Mouse (Mus musculus): ENCODE measurements around the gene Doc2g.
A peak's percentile ranks its signal among the peaks of the same experiment; 100 is the strongest.
"Not testable (repeated sequence)": the region's sequence is repeated elsewhere in the genome, so short reads cannot be mapped to it uniquely, and the experiment has no call there.

The Doc2g gene

DNA sequence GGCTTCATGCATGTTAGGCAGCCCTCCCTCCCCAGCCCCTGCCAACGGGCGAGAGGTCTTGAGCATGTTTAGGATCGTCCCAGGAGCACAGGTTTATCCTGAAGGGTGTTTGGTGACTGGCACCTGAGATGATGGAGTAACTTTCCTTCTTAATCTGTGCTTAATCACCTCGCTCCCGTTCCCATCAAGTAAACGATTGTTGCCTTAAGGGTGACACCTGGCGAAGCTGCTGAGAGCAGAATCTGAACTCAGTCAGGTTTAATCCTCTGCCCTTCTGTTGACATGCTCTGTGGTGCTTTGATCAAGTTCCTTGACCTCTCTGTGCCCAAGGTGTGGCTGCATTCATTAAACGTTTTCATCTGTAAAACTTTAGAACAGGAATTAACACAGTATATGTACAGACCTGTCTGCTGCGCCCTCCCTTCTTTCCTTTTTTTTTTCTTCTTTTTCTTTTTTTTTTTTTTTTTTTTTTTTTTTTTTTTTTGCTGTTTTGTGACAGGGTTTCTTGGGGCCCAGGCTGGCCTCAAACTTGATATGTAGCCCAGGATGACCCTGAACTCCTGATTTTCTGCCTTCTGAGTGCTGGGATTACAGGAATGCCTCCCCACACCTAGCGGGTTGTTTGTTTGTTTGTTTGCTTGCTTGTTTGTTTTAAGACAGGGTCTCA, 14.9 kb downstream of the Doc2g start:
- DNase-seq (ENCODE audit: low read depth) = no peak

GRCm38 (mm10) chr19:4018743-4019583, 15.8 kb downstream of the Doc2g start:
- peak; percentile 74 for DNase-seq (ENCODE audit: low read depth)

DNA sequence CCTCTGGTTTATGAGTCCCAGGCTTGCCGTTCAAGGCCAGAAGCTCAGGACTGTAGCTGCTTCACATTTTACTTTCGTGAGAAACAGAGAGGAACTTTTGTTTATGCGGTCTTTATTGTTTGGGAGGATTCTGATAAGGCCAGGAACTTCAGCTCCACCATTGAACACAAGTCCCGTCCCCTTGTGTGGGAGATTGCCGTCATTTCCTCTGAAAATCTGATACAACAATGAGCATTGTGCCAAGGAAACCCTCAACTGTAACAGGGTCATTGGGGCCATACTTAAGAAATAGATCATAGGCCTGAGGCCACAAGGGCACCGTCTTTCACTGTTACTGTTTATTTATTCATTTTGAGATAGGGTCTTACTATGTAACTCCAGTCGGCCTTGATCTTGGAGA, 20.1 kb downstream of the Doc2g start:
- no peak for DNase-seq (ENCODE audit: low read depth)

DNA sequence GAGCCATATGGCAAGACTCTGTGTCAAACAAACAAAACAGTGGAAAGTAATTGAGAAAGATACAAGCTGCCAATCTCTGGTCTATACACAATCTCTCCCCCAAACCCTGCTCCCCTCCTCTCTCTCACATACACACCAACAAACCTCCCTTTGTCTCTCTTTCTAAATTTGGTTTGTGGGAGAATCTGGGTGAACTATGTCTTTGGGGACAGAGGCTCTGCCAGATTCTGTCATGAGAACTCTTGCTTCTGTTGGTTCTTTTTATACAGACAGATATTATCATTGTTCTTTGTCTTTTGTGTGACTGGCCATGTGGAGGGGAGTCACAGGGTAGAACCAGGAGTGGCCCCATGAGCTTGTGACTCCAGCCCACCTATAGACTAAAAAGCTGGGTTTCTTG, 24.5 kb downstream of the Doc2g start:
- no peak for DNase-seq (ENCODE audit: low read depth)

GRCm38 (mm10) chr19:4032668-4033067, 29.6 kb downstream of the Doc2g start:
- DNase-seq (ENCODE audit: low read depth) = no peak

DNA sequence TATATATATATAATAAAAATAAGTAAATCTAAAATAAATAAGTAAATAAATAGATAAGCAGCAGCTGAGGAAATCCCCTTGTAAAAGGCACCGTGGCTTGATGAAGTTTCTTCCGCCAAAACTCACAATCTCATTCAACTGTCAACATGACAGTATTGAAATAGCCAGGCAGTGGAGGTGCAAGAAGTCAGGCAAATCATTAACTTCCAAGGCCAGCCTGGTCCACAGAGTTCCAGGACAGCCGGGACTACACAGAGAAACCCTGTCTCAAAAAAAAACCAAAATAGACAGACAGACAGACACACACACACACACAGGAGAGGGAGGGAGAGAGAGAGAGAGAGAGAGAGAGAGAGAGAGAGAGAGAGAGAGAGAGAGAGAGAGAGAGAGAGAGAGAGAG, 30.2 kb downstream of the Doc2g start:
- no peak for DNase-seq (ENCODE audit: low read depth)

DNA sequence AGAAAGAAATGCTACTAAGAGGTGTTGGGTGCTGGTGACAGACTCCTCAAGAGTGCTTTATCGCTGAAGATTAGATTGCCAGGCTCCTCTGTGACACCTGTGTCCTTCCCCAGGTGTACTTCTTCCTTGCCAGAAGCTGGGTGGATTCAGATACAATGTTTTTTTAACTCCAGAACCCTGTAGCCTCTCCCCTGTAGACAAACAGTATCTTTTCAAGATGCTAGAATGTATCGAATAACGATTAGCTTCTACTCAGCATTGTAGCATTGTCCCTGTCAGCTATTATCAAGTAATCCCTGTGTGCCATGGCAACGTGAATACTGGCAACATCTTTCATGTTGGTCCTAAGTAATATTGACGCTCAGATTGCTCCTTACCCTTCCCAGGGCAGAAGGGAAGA, 30.6 kb downstream of the Doc2g start:
- DNase-seq (ENCODE audit: low read depth) = no peak

GRCm38 (mm10) chr19:4036327-4037045, 33.4 kb downstream of the Doc2g start:
- no peak for DNase-seq (ENCODE audit: low read depth)

DNA sequence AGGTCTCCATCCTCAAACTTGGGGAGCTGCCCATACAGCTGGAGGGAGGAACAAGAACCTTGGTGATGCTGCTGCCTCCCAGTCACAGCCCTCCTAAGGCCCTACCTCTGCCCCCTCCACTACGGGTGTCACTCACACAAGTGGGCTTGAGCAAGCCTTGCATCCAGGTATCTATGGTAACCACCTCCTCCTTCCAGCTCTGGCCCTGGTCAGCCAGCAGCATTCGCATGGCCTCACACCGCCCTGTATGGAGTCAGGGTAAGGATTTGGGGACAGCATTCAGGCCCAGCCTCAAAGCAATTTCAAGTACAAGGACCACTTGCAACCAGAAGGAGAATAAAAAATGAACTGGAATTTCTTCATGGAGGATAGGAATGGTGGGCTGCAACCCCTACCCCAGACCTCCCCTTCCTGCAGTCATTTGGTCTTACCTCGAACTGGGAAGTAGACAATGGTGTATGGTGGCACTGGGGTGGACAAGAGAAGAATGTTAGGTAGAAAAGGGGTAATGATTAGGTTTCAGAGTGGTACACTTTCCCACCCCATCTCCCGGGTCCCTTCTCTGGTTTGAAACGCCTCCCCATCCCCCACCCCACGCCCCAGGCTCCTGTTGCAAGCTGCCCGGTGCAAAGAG, 34.2 kb downstream of the Doc2g start:
- not testable (repeated sequence) for DNase-seq (ENCODE audit: low read depth)

DNA sequence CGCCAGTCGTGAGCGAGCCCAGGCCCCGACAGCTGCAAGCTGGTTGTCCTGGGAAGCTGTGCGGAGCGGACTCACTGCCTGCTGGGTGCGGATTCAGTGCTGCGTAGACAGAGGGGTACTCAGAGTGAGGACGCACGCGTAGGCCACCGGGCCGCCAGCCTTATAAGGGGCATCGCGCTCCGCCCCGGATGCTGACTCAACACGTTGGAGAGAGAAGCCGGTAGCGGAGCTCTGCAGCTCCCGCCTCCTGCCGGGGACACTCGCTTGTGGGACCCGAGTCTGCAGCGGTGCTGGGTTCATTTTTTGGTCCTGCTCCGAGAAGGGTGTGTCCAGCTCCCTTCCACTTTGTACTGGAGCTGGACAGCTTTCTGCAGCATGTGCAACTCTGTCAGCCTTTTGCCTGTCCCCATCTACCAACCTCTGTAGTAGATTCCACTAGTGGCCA, 34.7 kb downstream of the Doc2g start, which contains the start of gene Gstp1:
TSS of gene Gstp1 (minus strand) at position 198 of the 445 bp plus-strand sequence.
- DNase-seq (ENCODE audit: low read depth) = peak; percentile 92

- not testable (repeated sequence) for DNase-seq (ENCODE audit: low read depth)
These were observed 37.8 kb downstream of the Doc2g start for GRCm38 (mm10) chr19:4040941-4041340.

DNA sequence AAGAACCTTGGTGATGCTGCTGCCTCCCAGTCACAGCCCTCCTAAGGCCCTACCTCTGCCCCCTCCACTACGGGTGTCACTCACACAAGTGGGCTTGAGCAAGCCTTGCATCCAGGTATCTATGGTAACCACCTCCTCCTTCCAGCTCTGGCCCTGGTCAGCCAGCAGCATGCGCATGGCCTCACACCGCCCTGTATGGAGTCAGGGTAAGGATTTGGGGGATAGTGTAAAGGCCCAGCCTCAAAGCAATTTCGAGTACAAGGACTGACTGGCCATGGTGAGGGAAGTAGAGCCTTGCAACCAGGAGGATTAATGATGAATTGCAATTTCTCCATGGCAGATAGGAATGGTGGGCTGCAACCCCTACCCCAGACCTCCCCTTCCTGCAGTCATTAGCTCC, 38.4 kb downstream of the Doc2g start:
- not testable (repeated sequence) for DNase-seq (ENCODE audit: low read depth)

DNA sequence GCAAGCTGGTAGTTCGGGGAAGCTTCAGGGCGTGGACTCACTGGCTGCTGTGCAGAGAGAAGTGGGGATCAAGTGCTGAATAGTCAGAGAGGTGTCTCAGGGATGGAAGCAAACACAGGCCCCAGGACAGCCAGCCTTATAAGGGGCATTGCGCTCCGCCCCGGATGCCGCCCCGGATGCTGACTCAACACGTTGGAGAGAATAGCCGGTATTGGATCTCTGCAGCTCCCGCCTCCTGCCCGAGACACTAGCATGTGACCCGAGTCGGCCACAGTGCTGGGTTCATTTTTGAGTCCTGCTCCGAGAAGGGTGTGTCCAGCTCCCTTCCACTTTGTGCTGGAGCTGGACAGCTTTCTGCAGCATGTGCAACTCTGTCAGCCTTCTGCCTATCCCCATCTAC, 39.0 kb downstream of the Doc2g start:
- no peak for DNase-seq (ENCODE audit: low read depth)

- DNase-seq (ENCODE audit: low read depth) = not testable (repeated sequence)
These were observed 41.0 kb downstream of the Doc2g start for GRCm38 (mm10) chr19:4044109-4044508.

DNA sequence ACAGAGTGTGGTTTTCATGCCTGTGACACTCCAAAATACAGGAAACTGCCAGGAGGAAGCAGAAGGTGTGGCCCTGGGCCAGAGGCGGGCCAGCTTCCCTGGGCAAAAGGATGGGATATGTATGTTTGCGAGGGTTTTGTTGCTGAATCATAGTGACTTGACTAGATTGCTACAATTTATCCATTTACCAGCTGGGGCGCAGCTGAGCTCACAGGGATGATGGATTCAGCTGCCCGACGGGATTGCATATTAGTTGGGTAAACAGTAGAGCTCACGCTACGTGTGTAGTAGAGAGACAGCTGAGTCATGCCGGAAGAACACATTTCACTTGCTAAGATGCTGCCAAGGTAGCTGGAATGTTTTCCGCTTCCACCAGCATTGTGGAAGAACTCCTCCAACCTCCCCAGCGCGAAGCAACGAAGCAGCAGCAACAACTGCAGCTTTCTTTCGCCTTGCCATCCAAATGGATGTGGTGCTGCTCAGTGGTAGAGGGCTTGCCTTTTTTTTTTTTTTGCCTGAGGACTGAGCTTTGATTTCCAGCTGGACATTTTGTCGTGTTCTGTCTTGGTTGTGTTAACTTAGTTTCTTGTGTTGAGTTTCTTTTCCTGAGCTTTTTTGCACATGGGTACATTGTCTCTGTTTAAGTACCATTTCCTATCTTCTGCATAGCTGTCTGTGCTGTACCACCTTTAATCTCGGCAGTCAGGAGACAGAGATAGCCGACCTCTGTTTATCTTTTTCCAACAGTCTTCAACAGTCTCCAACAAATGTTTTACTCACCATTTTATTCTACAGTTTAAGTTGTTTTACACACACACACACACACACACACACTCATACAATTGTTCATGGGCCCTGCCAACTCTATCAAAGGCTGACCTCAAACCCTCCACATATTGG, 43.1 kb downstream of the Doc2g start, which contains the start of gene Gstp2:
TSS of gene Gstp2 (minus strand) at position 58 of the 900 bp plus-strand sequence.
- DNase-seq (ENCODE audit: low read depth) = no peak

DNA sequence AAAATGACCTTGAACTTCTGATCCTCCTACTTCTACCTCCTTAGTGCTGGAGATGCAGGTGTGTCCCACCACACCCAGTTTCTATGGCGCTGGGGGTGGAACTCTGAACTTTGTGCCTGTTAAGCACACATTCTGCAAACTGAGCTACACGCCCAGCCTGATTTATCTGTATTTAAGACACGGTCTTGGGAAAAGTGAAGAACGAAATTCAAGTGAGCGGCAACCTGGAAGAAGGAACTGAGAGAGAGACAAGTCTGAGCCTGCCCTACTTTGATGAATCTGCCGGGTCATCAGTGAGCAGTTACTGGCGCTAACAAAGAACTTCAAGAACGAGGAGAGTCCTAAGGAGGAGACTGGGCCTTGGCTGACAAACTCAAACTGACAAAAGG, 43.7 kb downstream of the Doc2g start:
- peak; percentile 63 for DNase-seq (ENCODE audit: low read depth)

DNA sequence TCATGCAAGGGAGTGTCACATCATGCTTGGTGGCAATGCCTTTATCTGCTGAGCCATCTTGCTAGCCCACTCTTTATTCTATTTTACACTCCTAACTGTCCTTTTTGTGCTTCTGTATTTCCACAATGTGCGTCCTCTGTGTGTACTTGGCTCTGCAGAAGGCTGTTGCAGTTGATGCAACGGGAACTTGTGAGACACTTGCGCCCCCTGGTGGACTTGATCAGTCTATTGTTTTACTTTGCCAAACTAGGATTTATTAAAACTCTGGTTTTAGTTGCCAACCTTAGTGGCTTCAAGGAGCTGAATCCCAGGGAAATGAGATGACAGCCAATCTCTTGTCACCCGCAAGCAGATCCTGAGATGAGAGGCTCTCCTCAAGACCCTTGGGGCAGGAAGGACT, 44.7 kb downstream of the Doc2g start:
- peak; percentile 80 for DNase-seq (ENCODE audit: low read depth)

- not testable (repeated sequence) for DNase-seq (ENCODE audit: low read depth)
These were observed 46.0 kb downstream of the Doc2g start for GRCm38 (mm10) chr19:4049069-4049468.

- DNase-seq (ENCODE audit: low read depth) = no peak
These were observed 47.9 kb downstream of the Doc2g start for GRCm38 (mm10) chr19:4051016-4051415.

DNA sequence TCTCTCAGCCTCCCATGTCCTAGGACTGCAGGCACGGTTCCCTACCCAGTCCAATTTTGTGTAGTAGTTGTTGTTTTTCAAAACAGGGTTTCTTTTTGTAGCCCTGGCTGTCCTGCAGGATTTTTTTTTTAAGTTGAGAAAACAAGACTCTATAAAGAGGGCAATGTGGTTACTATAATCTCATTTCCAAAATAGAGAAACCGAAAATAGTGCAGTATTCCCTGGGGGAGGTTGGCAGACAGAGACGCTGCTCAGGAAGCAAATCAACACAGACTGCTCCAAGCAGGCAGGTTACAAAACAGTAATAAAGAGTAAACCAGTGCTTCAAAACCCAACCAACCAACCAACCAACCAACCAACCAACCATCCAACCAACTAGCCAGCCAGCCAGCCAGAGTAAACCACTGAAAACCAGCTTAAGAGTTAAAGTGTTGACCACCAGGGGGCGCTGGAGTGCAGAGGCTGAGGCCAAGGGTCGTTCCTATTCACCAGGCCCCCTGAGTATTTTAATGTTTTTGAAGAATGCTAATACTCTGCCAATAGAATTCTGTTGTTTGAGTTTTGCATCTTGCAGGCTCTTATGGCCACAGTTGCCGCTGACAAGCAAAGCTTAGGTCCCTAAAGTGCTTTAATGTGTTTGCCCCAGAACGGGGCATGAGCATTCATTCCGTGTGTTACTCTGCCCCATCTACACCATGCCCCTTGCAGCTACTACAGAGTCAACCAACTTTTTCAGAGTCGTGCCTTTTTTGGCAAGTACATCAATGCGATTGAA, 48.8 kb downstream of the Doc2g start:
- DNase-seq (ENCODE audit: low read depth) = no peak

Data from c-Kit-positive CD71-positive TER-119-negative erythroid progenitor cells, embryonic 14.5 days (primary cell).